Mouse (Mus musculus): ENCODE measurements at regions not wholly inside any gene's neighbourhood (a gene's known extent, or its start where the extent isn't known, plus 50 kb on each side); places are given as distances from the start of the nearest gene placed in this dataset.
"Not testable (repeated sequence)": the region's sequence is repeated elsewhere in the genome, so short reads cannot be mapped to it uniquely, and the experiment has no call there.

- no peak for DNase-seq
Measured at GRCm38 (mm10) chr3:17452984-17453383, 495.2 kb upstream of the Cypt12 start.

GRCm38 (mm10) chr3:17460545-17460944 lies 487.7 kb upstream of the Cypt12 start:
- DNase-seq: no peak

DNA sequence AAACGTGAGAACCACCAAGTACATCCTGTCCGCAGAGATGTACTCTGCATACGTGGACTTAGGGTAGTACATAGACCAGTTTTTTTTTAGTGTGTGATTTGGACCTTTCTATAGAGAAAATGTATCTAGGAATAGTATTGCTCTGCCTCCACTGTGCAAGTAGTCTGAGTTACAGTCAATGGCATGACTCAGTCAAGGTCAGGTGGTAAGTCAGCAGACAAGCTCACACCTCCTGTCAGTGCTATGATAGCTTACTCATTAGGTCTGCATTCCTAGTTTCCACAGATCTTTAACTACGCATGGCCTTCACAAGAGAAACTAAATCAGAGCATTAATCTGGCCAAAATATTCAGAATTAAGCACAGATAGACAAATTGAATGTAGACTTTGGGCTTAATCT lies 486.8 kb upstream of the Cypt12 start:
- DNase-seq: no peak

- no peak for DNase-seq
Measured at GRCm38 (mm10) chr3:17473812-17474211, 474.4 kb upstream of the Cypt12 start.

DNA sequence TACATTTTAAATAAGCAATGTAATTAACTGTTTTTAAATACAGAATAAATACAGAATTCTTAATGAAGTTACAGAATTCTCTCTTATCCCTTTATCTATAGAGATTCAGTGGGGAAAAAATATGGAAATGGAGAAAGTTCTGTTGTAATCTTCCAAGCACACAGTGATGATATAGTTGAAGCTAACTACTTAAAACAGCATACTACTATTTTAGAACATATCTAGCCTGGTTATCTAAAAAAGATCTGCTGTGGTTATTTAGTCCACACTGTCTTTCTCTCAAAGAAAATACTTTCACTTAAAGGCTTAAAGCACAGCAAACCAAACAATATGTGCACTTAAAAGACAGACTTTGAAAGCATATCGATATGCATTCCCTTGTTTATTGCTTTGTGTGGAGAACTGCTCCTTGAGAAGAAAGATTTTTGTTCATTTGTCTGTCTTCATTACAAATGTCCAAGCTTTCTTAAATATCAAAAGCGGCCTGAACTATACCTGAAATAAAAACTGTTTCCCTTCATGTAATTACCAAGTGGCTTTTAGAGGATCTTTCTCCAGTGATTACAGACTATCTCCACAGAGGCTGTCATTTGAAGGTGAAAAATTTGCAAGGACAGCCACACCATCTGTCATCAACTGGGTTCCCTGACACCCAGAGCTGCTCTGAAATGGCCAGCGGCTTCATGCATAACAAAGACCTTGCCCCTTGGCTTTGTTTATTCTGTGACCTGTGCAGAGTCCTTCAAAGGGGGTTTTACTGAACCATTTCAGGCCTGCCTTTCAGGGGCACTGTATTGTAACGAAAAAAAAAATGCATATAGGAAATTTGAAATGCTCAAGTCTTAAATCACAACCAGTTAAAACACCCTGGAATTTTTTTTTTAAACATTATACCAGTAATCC lies 458.7 kb upstream of the Cypt12 start:
- DNase-seq: no peak

DNA sequence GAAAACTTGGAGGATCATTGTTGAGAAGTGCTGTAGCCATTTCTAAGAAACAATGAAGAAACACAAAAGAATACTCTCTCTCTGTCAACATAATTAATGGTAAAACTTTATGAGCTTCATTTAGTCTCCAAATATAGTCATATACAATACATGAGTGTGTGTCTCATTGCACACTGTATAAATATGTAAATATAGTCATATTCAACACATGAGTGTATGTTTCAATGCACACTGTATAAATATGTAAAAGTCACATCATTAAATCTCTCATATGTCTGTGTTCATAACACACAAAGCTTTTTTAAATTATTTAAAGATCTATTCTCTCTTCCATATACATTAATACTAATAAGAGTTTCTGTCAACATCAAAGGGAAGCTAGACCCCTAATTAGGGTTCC lies 457.6 kb upstream of the Cypt12 start:
- no peak for DNase-seq

DNA sequence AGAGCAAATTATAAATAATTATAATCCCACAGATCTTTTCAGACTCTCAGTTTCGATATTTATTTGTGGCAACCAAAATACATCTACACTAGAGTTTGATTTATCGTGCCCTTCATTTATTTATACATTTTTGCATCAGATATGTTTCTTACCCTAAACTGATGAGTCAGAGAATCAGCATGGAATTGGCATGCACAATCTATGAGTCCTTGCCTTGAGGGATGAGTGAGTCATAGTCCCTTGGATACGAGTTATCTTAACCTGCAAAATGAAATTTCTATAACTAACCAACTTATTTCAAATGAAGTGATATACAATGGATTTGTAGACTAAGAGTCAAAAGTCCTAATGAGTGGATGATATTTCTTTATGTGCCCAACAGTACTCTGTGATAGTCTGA lies 449.9 kb upstream of the Cypt12 start:
- no peak for DNase-seq

- DNase-seq: no peak
Measured at GRCm38 (mm10) chr3:17501556-17501955, 446.7 kb upstream of the Cypt12 start.

DNA sequence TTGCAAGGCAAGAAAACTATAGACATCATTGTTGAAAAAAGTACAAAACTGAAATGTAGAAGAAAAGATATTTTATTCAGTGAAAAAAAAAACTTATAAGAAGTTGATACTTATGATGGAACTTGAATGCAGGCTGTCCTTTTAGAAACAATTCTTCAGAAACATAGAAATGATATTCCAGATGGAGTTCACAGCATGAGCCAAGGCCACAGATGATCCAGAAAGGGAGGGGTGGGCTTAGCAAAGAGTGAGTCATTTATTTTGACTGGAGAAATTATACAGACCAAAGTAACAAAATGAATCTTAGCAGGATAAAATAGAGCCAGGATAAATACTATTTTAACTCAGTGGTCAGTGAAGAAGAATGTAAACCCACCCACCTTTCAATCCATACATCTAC lies 406.9 kb upstream of the Cypt12 start:
- DNase-seq: no peak

DNA sequence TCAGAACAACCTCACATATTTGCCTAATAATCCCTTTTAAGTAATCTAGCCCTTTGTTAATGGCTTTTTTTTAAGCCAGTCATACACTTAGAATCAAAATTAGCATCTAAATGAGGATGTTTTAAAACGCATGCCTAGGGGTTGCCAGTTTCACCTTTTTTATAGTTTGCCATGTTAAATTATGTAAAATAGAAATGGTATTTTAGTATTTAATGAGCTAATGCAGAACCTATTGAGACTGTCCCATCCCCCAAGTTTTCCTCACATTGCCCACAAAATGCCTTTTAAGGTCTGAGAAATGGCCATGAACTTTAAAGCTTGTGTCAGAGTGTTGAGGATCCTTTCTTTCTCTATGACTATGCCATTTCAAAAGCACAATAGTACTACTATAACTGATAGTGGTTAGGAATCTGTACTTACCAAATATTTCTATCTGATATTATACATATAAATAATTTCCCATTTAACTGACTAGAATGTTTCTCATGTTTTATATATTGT lies 400.6 kb upstream of the Cypt12 start:
- DNase-seq: no peak

- no peak for DNase-seq
Measured at GRCm38 (mm10) chr3:17582487-17582886, 365.7 kb upstream of the Cypt12 start.

DNA sequence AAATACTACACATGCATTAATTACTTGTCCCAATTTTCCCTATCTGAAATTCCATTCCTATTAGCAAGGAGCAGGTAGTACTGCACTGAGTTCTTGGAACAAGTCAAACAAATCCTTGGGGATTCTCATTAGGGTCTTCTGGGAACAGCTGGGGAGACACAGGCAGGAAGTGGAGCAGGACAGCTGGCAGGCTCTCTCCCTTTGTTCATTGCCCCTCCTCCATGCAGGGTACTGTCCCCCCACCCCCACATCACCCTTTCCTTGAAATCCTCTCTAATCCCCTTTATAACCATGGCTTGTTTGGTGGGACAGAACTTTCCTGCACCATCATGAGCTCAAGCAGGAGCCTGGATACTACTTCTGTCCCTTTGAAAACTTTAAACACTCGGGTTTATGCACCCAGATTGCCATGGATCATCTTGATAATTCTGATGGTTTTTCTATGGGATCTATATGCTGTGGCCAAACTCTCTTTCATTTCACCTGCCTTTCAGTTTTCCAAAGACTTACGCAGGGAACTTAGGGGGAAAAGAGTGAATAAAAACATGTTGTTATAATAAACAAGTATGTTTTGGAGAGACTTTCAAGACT lies 358.2 kb upstream of the Cypt12 start:
- DNase-seq: no peak

GRCm38 (mm10) chr3:17592463-17592862 lies 355.7 kb upstream of the Cypt12 start:
- DNase-seq: no peak

DNA sequence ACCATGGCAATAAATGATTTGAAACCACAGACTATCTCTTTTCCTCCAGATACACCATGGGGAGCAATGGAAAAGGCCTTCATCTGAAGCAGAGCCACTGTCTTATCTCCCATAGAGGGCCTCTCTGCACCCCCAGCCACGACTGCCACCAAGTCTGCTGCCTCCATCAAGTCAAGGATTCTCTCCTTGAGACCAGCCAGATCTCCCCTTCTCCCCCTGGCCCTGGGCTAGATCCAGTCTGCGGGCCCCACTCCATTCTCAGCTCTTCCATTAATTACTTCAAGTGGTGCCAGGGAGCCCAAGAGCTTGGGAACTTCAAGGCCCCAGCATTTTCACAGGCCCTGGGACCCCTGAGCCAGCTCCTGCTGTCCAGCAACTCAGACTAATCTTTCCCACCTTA lies 351.8 kb upstream of the Cypt12 start:
- no peak for DNase-seq

DNA sequence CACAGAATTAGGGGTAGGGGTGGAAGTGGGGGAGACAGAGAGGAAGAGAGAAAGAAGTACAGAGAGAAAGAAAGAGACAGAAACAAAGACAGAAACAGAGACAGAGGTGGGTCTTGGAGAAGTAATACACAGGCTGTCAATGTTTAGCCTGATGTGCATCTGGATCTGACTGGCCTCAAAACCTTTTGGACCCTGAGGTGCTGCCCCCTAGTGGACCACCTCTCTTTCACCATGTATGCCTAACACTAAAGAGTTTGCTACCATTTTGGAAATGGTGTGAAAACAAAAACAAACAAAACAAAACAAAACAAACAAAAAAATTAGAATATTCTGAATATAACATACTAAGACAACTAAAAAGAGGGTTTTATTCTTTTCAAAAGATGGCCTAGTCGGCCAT lies 334.7 kb upstream of the Cypt12 start:
- no peak for DNase-seq

- DNase-seq: peak; percentile 11
Measured at GRCm38 (mm10) chr3:17616439-17617070, 331.7 kb upstream of the Cypt12 start.

- no peak for DNase-seq
Measured at GRCm38 (mm10) chr3:17619489-17619888, 328.7 kb upstream of the Cypt12 start.

- no peak for DNase-seq
Measured at GRCm38 (mm10) chr3:17619890-17620289, 328.3 kb upstream of the Cypt12 start.

DNA sequence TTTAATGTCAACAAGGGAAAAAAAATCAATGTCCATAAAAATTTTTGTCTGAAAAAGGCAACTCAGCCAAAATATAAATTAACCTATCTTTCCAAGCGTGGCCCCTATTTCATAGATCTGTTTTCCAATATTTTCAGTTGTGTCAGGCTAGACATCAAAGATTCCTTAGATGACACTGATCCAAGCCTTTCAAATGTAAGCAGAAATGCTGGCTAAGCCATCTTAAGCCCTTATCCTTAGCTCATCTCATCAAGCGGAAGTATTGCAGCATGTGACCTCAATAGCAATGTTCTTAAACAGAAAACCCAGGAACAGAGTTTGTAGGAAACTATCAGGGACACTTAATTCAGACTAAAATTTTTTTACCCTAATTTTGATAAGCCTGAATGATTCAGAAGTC lies 327.8 kb upstream of the Cypt12 start:
- DNase-seq: no peak

DNA sequence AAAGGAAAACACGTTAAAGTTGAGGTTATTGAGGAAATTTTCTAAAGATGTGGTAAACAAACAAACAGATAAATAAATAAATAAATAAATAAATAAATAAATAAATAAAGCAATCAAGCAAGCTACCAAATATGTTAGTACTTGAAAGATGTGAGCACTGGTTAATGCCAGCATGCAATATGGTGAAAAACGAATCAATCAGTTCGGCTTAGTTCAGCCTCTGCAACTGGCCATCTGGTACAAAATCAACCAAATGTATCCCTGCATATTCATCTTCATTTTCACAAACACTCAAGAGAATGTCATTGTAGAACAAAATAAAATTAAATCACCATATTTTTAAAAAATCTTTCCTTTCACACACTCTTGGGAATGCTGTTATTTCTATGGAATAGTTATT lies 315.7 kb upstream of the Cypt12 start:
- no peak for DNase-seq

GRCm38 (mm10) chr3:17636276-17636675 lies 311.9 kb upstream of the Cypt12 start:
- DNase-seq: no peak

GRCm38 (mm10) chr3:17659988-17660387 lies 288.2 kb upstream of the Cypt12 start:
- not testable (repeated sequence) for DNase-seq

GRCm38 (mm10) chr3:17661987-17662386 lies 286.2 kb upstream of the Cypt12 start:
- no peak for DNase-seq

DNA sequence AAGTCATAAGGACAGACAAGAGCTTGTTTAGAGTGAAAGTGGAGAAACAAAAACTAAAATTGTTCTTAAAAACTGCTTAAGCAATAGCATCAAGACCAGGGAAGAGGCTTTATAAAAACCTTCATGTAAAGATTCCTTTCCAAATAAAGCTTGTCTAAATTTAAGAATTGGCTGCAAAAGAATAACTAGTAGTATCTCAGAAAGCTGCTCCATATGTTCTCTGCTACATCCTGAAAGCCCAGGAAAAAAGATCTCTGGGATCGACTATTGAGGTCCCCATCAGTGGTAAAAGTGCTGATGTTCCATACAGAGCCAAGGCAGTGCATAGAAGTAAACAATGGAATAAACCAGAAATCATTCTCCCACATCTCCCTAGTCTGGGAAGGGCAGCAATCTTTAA lies 281.2 kb upstream of the Cypt12 start:
- no peak for DNase-seq

Measured in kidney, postnatal 10 days (tissue).